In genomic region chr4:49072886-49073285, GRCm38 (mm10) we compare ENCODE assay signal across 9 mouse cellular contexts. TPM values are rescaled to one million over a fixed set of nuclear protein-coding genes. Genes with fewer than 3 reads are reported as not detected.
A peak's percentile ranks its signal among the peaks of the same experiment; 100 is the strongest.
DNase-seq lines count a peak whose midpoint lies in the region; ATAC-seq and TF ChIP-seq lines count a peak whose summit lies in the region.
"Had no signal": no experiment of that assay in that cellular context is flagged by ENCODE, and none has a peak within 500 bp of the region (broad histone marks: within the 10 kb centered on the region; RNA-seq: fewer than 3 reads in every experiment).

No protein-coding gene starts in this region.

- no peak for TF ChIP-seq CTCF in hindbrain, postnatal 0 days (IDR thresholded peaks at IDR 0.05; ENCODE audit: low read depth)
- TF ChIP-seq CTCF in layer of hippocampus, adult 2 months (conservative IDR thresholded peaks at IDR 0.05): no peak

- H3K4me3 ChIP-seq in hindbrain, postnatal 0 days (ENCODE audit: low read length): no peak overlapping the region
- H3K4me3 ChIP-seq in hindbrain, embryonic 12.5 days: no peak overlapping the region
- no peak overlapping the region for H3K4me3 ChIP-seq in layer of hippocampus, adult 2 months
- H3K4me3 ChIP-seq in hindbrain, embryonic 13.5 days: no peak overlapping the region
- H3K4me3 ChIP-seq: neural tube, embryonic 13.5 days had no signal

- H3K27me3 ChIP-seq in hindbrain, postnatal 0 days (ENCODE audit: insufficient read depth, low read length): no peaks in the 10 kb centered on the region
- H3K27me3 ChIP-seq in hindbrain, embryonic 12.5 days: no peaks in the 10 kb centered on the region
- H3K27me3 ChIP-seq in hindbrain, embryonic 13.5 days: no peaks in the 10 kb centered on the region
- H3K27me3 ChIP-seq: neural tube, embryonic 13.5 days had no signal

- H3K36me3 ChIP-seq in hindbrain, postnatal 0 days (ENCODE audit: insufficient read depth, low read length): no peaks in the 10 kb centered on the region
- H3K36me3 ChIP-seq in hindbrain, embryonic 12.5 days: no peaks in the 10 kb centered on the region
- H3K36me3 ChIP-seq in hindbrain, embryonic 13.5 days: peaks cover 3% of the 10 kb centered on the region; the same call in 1 of the 2 replicates

- no peak overlapping the region for H3K27ac ChIP-seq in hindbrain, postnatal 0 days
- no peak overlapping the region for H3K27ac ChIP-seq in hindbrain, embryonic 12.5 days
- no peak overlapping the region for H3K27ac ChIP-seq in layer of hippocampus, adult 2 months
- H3K27ac ChIP-seq in hindbrain, embryonic 13.5 days: no peak overlapping the region
- H3K27ac ChIP-seq: neural tube, embryonic 13.5 days had no signal

- no peak overlapping the region for H3K4me2 ChIP-seq in hindbrain, postnatal 0 days (ENCODE audit: low read depth, low read length)
- H3K4me2 ChIP-seq in hindbrain, embryonic 12.5 days (replicated peaks): no peak overlapping the region
- H3K4me2 ChIP-seq in hindbrain, embryonic 13.5 days: no peak overlapping the region
- H3K4me2 ChIP-seq: neural tube, embryonic 13.5 days had no signal

- no peaks in the 10 kb centered on the region for H3K4me1 ChIP-seq in hindbrain, postnatal 0 days (ENCODE audit: insufficient read depth, low read length)
- no peaks in the 10 kb centered on the region for H3K4me1 ChIP-seq in hindbrain, embryonic 12.5 days
- no peaks in the 10 kb centered on the region for H3K4me1 ChIP-seq in hindbrain, embryonic 13.5 days (replicated peaks)

- DNase-seq in hindbrain, postnatal 0 days (ENCODE audit: low spot score): peak; percentile 85
- DNase-seq in adrenal gland, postnatal 14 days: peak; percentile 91
- peak; percentile 53 to 72 for DNase-seq in gastrocnemius, postnatal 4 days (ENCODE audit: low spot score in 2 of 2)
- peak; percentile 45 to 62 for DNase-seq in layer of hippocampus, adult 2 months (ENCODE audit: low spot score in 2 of 2)
- DNase-seq in right cerebral cortex, adult 2 months (ENCODE audit: low spot score in 2 of 2): peak; percentile 64 to 70
- DNase-seq in c-Kit-positive CD71-positive TER-119-positive erythroid progenitor cells, embryonic 14.5 days (ENCODE audit: low spot score): no peak

- 42% methylated on average over 4 of the region's 4 CpGs for WGBS in hindbrain, postnatal 0 days
- WGBS in hindbrain, embryonic 12.5 days: 82% methylated on average over 4 of the region's 4 CpGs
- WGBS in hindbrain, embryonic 13.5 days: 66% methylated on average over 4 of the region's 4 CpGs

- H3K9ac ChIP-seq in hindbrain, postnatal 0 days (replicated peaks; ENCODE audit: low read length): no peak overlapping the region
- no peak overlapping the region for H3K9ac ChIP-seq in hindbrain, embryonic 12.5 days
- H3K9ac ChIP-seq in hindbrain, embryonic 13.5 days: no peak overlapping the region
- H3K9ac ChIP-seq: neural tube, embryonic 13.5 days had no signal

- no peak for ATAC-seq in hindbrain, postnatal 0 days
- ATAC-seq in hindbrain, embryonic 12.5 days (ENCODE audit: low FRiP score): no peak
- ATAC-seq in hindbrain, embryonic 13.5 days (ENCODE audit: low FRiP score): no peak

- H3K9me3 ChIP-seq in hindbrain, postnatal 0 days (ENCODE audit: low read length): no peaks in the 10 kb centered on the region
- no peaks in the 10 kb centered on the region for H3K9me3 ChIP-seq in hindbrain, embryonic 12.5 days (replicated peaks)
- H3K9me3 ChIP-seq in hindbrain, embryonic 13.5 days: no peaks in the 10 kb centered on the region
- H3K9me3 ChIP-seq: neural tube, embryonic 13.5 days had no signal

RNA-seq across cellular contexts. Expression of gene Plppr1, which starts 13.8 kb away (rescaled TPM):
- total RNA-seq in hindbrain, postnatal 0 days (2014; rRNA removed): 38.7 and 46.1 TPM in 2 replicates
- polyA plus RNA-seq in hindbrain, postnatal 0 days (2015; fragmentation: Nextera tagmentation; extraction: Ambion mirVana): 53.1 and 54.4 TPM in 2 replicates
- polyA plus RNA-seq in hindbrain, embryonic 12.5 days (2016; fragmentation: Nextera tagmentation; extraction: Ambion mirVana): 29.6 and 29.9 TPM in 2 replicates
- total RNA-seq in adrenal gland, postnatal 14 days (2021): 0.23 and 0.56 TPM in 2 replicates
- total RNA-seq in gastrocnemius, postnatal 4 days (2021): under 1 TPM; 0.44 to 0.60 TPM
- 1 to 10 TPM; 8.7 TPM for total RNA-seq in layer of hippocampus, adult 2 months (2021)
- polyA plus RNA-seq in hindbrain, embryonic 13.5 days (2015; fragmentation: Nextera tagmentation; extraction: Ambion mirVana): 55.1 and 59.2 TPM in 2 replicates
